Mouse (Mus musculus): ENCODE data around the gene Cd79a. TPM values are rescaled to one million over a fixed set of nuclear protein-coding genes. Genes with fewer than 3 reads are reported as not detected.

The Cd79a gene
- polyA plus RNA-seq, 1 experiment: 0.15 TPM

DNA sequence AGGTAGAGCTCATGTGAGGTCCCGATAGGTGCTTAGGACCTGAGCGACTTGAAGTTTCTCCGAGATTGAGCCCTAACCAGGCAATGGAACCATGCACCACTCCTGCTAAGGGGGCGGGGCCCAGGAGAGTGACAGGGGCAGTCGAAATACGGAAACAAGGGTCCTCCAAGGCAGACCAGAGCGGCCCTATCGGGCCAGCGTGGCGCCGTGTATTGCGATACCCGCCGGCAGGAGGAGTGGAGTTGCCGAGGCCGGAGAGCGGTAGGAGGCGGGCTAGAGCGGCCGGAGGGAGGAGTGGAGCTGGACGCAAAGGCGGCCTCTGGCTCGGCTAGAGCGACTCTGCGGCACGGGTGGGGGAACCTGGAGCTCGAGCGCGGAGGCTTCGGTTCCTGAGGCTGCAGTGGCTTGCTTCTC lies 6.9 kb downstream of the Cd79a start:
- Histone ChIP-seq H3K4me1 (ENCODE audit: control insufficient read depth, insufficient read depth, low read length) (peaks cover 3% of the 10 kb centered on the region; the same call in 1 of the 2 replicates), H3K4me3 (ENCODE audit: control insufficient read depth, low read depth, low read length) (peak overlapping the region; percentile 76), H3K36me3 (ENCODE audit: control insufficient read depth, insufficient read depth, low read length) (no peaks in the 10 kb centered on the region), H3K27ac (ENCODE audit: control insufficient read depth, insufficient read depth, low read depth, low read length) (no peak overlapping the region), H3K27me3 (ENCODE audit: control insufficient read depth, insufficient read depth, low read length) (no peaks in the 10 kb centered on the region)
- TF ChIP-seq CTCF (IDR thresholded peaks at IDR 0.05; ENCODE audit: control insufficient read depth, insufficient read depth, insufficient replicate concordance, low read depth, low read length) (no peak), POLR2A (IDR thresholded peaks at IDR 0.05; ENCODE audit: control insufficient read depth, low read depth, low read length) (peak; percentile 47; the same call in 1 of the 2 replicates)

DNA sequence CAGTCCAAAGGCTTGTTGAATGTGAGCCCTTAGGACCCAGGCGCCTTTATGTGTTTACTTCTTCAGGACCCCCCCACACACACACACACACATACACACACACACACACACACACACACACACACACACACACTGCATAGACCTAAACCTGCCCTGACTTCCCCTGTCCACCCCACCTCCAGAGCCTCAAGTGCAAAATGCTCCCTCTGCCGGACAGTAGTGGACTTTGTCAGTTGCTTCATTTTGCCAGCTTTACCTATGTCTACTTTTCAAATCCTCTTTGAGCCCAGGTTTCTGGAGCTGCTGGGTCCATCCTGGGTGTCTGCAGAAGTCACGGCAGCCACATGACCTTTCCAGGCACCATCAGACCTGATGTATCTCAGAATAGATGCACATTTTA lies 7.8 kb downstream of the Cd79a start:
- peaks cover 3% of the 10 kb centered on the region; the same call in 1 of the 2 replicates for H3K4me1 ChIP-seq (ENCODE audit: control insufficient read depth, insufficient read depth, low read length)

DNA sequence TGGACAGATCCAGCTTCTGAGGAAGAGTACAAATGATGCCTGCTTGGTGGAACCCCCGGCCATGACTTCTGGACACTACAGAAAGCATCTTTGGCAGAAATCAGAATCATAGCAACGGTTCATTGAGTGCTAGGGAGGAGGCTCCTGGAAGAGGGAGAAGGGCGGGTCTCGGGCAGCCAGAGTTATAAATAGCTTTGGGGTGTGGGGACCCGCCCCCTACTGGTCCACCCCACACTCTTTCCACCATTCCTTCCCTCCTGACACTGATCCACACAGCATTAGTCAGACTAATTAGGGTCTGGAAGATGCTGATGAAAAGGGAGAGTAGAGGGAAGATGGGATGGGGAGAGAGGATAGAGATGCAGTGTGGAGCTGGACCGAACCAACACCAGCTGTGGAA lies 9.4 kb downstream of the Cd79a start:
- Histone ChIP-seq H3K27ac (ENCODE audit: control insufficient read depth, insufficient read depth, low read depth, low read length) (no peak overlapping the region), H3K4me3 (ENCODE audit: control insufficient read depth, low read depth, low read length) (no peak overlapping the region), H3K4me1 (ENCODE audit: control insufficient read depth, insufficient read depth, low read length) (peaks cover 3% of the 10 kb centered on the region; the same call in 1 of the 2 replicates), H3K36me3 (ENCODE audit: control insufficient read depth, insufficient read depth, low read length) (no peaks in the 10 kb centered on the region), H3K27me3 (ENCODE audit: control insufficient read depth, insufficient read depth, low read length) (no peaks in the 10 kb centered on the region)
- TF ChIP-seq POLR2A (IDR thresholded peaks at IDR 0.05; ENCODE audit: control insufficient read depth, low read depth, low read length): no peak
- TF ChIP-seq CTCF (IDR thresholded peaks at IDR 0.05; ENCODE audit: control insufficient read depth, insufficient read depth, insufficient replicate concordance, low read depth, low read length): no peak

More for the DNA sequence above, 7.8 kb downstream of the Cd79a start:
- H3K27ac ChIP-seq (ENCODE audit: control insufficient read depth, insufficient read depth, low read depth, low read length): no peak overlapping the region
- no peaks in the 10 kb centered on the region for H3K27me3 ChIP-seq (ENCODE audit: control insufficient read depth, insufficient read depth, low read length)
- no peaks in the 10 kb centered on the region for H3K36me3 ChIP-seq (ENCODE audit: control insufficient read depth, insufficient read depth, low read length)
- H3K4me3 ChIP-seq (ENCODE audit: control insufficient read depth, low read depth, low read length): no peak overlapping the region
- TF ChIP-seq CTCF (IDR thresholded peaks at IDR 0.05; ENCODE audit: control insufficient read depth, insufficient read depth, insufficient replicate concordance, low read depth, low read length) (peak; percentile 29; the same call in 1 of the 2 replicates), POLR2A (IDR thresholded peaks at IDR 0.05; ENCODE audit: control insufficient read depth, low read depth, low read length) (no peak)

- peaks cover 3% of the 10 kb centered on the region; the same call in 1 of the 2 replicates for H3K4me1 ChIP-seq (ENCODE audit: control insufficient read depth, insufficient read depth, low read length)
- no peak overlapping the region for H3K27ac ChIP-seq (ENCODE audit: control insufficient read depth, insufficient read depth, low read depth, low read length)
- TF ChIP-seq POLR2A (IDR thresholded peaks at IDR 0.05; ENCODE audit: control insufficient read depth, low read depth, low read length) (no peak), CTCF (IDR thresholded peaks at IDR 0.05; ENCODE audit: control insufficient read depth, insufficient read depth, insufficient replicate concordance, low read depth, low read length) (no peak)
- H3K27me3 ChIP-seq (ENCODE audit: control insufficient read depth, insufficient read depth, low read length): no peaks in the 10 kb centered on the region
- no peak overlapping the region for H3K4me3 ChIP-seq (ENCODE audit: control insufficient read depth, low read depth, low read length)
- no peaks in the 10 kb centered on the region for H3K36me3 ChIP-seq (ENCODE audit: control insufficient read depth, insufficient read depth, low read length)
Observed at GRCm38 (mm10) chr7:24907211-24907748, 10.1 kb downstream of the Cd79a start.

GRCm38 (mm10) chr7:24912480-24912879 lies 15.3 kb downstream of the Cd79a start:
- no peak overlapping the region for H3K27ac ChIP-seq (ENCODE audit: control insufficient read depth, insufficient read depth, low read depth, low read length)
- H3K36me3 ChIP-seq (ENCODE audit: control insufficient read depth, insufficient read depth, low read length): no peaks in the 10 kb centered on the region

GRCm38 (mm10) chr7:24918763-24919323 lies 21.7 kb downstream of the Cd79a start:
- Histone ChIP-seq H3K27me3 (ENCODE audit: control insufficient read depth, insufficient read depth, low read length) (no peaks in the 10 kb centered on the region), H3K36me3 (ENCODE audit: control insufficient read depth, insufficient read depth, low read length) (no peaks in the 10 kb centered on the region; the same call in 1 of the 2 replicates), H3K27ac (ENCODE audit: control insufficient read depth, insufficient read depth, low read depth, low read length) (no peak overlapping the region), H3K4me1 (ENCODE audit: control insufficient read depth, insufficient read depth, low read length) (no peaks in the 10 kb centered on the region), H3K4me3 (ENCODE audit: control insufficient read depth, low read depth, low read length) (no peak overlapping the region)
- TF ChIP-seq POLR2A (IDR thresholded peaks at IDR 0.05; ENCODE audit: control insufficient read depth, low read depth, low read length): no peak
- TF ChIP-seq CTCF (IDR thresholded peaks at IDR 0.05; ENCODE audit: control insufficient read depth, insufficient read depth, insufficient replicate concordance, low read depth, low read length): no peak

More at GRCm38 (mm10) chr7:24912480-24912879, 15.3 kb downstream of the Cd79a start:
- Histone ChIP-seq H3K4me3 (ENCODE audit: control insufficient read depth, low read depth, low read length) (no peak overlapping the region), H3K27me3 (ENCODE audit: control insufficient read depth, insufficient read depth, low read length) (no peaks in the 10 kb centered on the region), H3K4me1 (ENCODE audit: control insufficient read depth, insufficient read depth, low read length) (no peaks in the 10 kb centered on the region)
- no peak for TF ChIP-seq POLR2A (IDR thresholded peaks at IDR 0.05; ENCODE audit: control insufficient read depth, low read depth, low read length)

DNA sequence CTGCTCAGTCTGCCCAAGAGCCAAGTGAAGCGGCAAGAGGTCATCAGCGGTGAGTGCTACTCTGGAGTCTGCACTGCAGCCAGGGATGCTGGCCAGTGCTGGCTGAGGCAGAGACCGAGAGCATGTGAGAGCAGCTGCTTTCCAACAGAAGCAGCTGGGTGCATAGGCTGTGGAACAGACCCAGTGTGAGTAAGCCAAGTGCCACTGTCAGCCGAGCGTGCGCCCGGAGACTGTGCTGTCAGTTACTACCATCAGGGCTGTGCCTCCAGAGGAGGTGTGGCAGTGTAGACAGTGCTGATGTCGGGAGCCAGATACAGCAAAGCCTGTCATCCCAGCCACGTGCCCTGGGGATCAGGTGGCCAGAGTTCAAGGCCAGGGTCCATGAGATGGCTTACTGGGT lies 22.5 kb downstream of the Cd79a start:
- Histone ChIP-seq H3K4me3 (ENCODE audit: control insufficient read depth, low read depth, low read length) (no peak overlapping the region), H3K36me3 (ENCODE audit: control insufficient read depth, insufficient read depth, low read length) (no peaks in the 10 kb centered on the region; the same call in 1 of the 2 replicates), H3K27ac (ENCODE audit: control insufficient read depth, insufficient read depth, low read depth, low read length) (no peak overlapping the region), H3K27me3 (ENCODE audit: control insufficient read depth, insufficient read depth, low read length) (no peaks in the 10 kb centered on the region), H3K4me1 (ENCODE audit: control insufficient read depth, insufficient read depth, low read length) (no peaks in the 10 kb centered on the region)
- TF ChIP-seq POLR2A (IDR thresholded peaks at IDR 0.05; ENCODE audit: control insufficient read depth, low read depth, low read length) (no peak), CTCF (IDR thresholded peaks at IDR 0.05; ENCODE audit: control insufficient read depth, insufficient read depth, insufficient replicate concordance, low read depth, low read length) (no peak)
